Mouse (Mus musculus) thymus, postnatal 10 days (tissue): Measurements from ENCODE around the gene Cysltr2.

Source experiments
- DNase-seq, 2 experiments: peaks; one replicate each; pipeline ENCODE4 v3.0.0; 2021; ENCODE audit warnings: low spot score in 2 of 2

The Cysltr2 gene

DNA sequence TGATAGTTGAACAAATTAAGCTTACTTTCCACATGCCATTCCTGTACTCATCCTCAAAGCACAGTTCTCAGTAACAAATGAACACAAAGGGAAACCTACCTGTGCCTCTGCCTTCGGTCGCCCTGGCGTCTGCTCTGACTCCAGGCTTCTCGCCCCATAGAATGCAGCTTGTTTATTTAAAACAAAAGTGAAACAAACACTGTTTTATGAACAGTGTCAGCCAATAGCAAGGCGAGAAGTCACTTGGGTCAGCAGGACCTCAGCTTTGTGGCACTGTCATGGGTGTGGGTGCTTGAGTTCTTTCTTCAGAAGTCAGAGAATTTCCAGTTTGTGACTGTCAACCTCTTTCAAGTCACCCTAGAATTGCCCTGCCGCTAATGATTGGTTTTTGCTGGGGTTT is at the start of gene Cysltr2:
Gene Cysltr2, minus strand, starts transcription at position 178 of the 400 bp plus-strand sequence.
- DNase-seq, result no peak

DNA sequence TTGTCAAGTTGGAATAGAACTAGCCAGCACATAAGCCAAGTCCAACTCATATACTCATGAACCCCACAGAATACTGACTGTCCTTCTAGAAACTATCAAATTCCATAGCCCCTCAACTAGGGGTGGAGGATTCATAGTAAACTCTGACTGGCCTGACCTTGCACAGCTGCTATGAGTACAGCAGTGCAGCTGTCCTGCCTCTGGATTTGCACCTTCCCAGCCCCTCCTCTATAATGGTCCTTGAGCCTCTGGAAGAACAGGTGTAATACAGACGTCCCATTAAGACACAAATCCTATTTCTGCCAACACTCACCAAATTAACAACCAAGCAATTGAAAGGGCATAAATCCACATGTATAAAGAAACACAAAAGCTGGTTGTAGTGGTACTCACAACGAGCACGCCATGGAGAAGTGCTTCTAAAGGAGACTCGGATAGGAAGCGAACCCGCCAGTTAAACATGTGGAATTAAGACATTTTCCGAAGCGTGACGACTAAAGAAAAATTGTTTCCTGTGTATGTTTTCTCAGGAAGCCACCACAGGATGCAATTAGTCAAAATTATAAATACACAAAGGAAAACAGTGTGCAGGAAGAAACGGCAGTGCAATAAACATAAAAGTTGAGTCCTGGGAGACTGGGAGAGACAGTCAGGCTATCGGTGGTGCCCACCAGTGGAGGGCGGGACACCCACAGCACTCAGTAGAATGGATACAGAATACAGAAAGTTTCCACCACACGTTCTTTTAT is 46.1 kb upstream of the Cysltr2 start:
- DNase-seq, result no peak

DNA sequence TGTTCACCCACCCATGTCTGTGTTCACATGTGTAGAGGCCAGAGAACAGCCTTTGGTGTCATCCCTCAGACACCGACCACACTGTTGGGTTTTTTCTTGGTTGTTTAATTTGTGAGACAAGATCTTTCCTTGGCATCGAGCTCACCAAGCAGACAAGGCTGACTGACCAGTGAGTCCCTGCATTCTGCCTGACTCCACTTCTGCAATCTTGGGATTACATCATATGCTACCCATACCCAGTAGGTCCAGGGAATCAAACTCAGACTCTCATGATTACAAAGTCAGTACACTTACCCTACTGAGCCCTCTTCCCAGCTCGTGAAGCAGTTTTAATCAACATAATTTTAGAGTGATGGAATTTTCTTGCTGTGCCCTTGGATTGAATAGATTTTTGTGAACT is 44.0 kb upstream of the Cysltr2 start:
- DNase-seq, result no peak

DNA sequence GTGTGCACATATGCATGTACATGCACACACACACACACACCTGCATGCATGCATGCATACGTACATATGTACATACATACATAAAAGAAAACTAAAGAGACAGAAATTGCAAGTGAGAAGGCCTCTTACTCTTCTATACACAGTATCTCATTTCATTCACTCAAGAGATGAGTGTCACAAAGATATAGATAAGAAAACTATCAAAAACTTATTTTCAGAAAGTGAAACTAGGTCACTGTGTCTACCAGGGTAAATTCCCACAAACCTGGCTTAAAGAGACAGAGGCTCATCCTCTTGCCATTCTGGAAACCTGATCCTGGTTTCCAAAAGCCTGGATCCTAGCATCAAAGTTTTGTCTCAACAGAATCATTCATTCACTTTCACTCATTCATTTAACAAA is 39.3 kb upstream of the Cysltr2 start:
- no peak for DNase-seq

DNA sequence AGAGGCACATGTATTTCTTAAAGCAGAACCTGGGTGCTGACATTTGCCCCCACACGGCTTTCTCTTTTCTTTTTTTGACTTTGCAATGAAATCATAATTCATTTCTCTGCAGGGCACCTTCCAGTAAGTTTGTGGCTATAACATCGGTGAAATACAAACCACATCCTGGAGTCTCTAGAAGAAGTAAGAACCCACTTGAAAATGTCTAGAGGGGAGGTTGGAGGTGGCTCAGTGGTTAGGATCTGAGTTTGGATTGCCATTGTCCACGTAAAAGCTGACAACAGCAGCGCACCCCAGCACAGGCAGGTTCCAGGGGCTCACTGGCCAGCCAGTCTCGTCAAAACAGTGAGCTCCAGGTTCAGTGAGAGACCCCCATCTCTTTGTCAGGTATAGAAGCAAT is 38.8 kb upstream of the Cysltr2 start:
- peak in 1 of 2 experiments; percentile 28 for DNase-seq

DNA sequence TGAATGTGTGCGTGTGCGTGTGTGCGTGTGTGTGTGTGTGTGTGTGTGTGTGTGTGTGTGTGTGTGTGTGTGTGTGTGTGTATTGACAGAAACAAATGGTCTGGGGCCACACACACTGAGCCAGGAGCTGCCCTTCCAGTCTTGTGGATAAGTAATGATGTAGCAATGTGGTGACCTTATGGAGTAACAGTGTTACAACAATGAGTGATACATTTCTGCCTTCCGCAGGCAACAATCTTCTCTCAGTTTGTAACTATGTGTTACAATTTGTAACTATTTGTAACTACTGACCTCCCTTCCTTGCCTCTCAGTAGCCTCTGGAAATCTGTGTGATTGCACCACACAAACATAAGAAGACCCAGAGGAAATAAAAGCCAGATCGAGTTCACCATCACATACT is 38.3 kb upstream of the Cysltr2 start:
- no peak for DNase-seq

DNA sequence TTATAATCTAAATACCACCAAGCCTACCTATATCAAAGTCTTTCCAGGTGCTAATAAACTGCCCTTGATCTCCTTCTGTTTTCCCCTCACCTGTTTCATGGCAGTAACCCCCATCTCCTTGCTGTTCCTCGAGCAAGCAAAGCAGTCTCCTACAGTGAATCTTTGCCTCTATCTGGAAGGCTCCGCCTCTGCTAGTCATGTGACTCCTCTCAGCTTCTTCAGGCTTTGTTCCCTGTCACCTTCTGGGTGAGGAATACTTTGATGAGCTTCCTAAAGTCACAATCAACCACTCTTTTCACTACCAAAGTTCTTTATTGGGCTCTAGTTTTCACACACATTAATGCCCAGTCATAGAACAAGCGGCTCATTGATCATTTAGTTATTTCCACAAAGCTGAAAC is 37.5 kb upstream of the Cysltr2 start:
- no peak for DNase-seq

DNA sequence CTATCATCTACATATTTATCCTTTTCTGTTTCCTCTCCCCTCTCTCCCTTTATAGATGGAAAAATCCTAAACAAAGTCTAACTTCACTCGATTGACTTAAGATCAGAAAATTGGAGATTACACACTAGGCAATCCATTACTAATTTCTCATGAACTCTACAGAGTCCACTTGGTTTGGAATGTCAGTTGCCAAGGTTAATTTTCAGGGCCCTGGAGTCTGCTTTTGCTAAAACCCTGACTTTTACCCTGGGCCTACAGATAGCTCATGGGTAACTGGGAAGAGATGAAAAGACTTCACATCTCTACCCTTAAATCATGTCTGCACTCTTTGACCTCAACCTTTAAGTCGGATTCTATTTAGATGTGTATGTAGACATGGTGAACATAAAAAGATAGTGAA is 34.6 kb upstream of the Cysltr2 start:
- no peak for DNase-seq

DNA sequence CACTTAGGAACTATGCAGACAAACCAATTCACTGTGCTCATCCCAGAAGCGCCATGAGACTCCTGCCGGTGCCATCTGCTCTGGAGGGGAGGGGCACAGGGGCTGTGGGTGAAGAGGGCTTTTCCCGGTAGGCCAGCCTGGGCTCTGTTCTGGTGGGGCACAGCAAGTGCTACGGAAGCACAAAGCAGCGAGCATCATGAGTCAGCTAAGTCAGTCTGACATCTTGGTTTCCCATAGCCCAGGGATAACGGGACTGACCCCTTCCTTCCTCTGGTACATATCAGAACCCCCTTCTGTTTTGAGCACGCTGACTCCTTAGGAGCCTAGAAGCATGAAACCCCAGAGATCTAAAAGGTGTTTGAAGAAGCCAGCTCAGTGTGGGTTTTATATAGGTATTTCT is 15.5 kb upstream of the Cysltr2 start:
- DNase-seq, result no peak

DNA sequence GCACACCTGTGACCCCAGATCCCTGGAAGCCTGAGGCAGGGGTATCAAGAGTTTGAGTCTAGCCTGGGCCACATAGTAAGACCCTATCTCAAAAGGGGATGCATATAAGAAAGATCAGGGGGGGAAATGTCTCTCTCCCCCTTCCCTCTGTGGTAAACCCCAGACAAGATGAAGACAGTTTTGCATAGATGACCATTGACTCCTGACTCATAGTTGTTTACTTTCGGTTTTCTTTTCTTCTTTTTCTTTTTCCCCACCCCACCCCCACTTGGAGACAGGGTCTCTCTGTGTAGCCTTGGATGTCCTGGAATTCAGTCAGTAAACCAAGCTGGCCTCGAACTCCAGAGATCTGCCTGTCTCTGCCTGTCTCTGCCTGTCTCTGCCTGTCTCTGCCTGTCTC is 9.8 kb upstream of the Cysltr2 start:
- no peak for DNase-seq

DNA sequence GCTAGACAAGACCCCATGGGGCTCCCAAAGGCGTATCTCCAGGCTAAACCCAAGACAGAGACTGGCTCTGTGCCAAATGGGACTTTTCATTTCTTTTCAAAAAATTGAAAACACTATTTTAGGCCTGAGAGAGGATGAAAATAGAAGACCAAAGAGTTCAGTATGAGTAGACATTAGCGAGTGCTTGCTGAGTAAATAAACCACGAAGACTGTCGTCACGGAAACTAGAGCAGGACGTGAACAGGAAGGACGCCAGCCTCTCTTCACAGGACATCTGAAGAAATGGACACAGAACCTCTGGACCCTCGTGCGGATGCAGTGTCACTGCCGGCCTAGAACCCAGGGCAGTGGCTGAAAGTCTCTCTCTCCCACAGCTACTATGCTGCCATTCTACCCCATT is 8.8 kb upstream of the Cysltr2 start:
- no peak for DNase-seq

DNA sequence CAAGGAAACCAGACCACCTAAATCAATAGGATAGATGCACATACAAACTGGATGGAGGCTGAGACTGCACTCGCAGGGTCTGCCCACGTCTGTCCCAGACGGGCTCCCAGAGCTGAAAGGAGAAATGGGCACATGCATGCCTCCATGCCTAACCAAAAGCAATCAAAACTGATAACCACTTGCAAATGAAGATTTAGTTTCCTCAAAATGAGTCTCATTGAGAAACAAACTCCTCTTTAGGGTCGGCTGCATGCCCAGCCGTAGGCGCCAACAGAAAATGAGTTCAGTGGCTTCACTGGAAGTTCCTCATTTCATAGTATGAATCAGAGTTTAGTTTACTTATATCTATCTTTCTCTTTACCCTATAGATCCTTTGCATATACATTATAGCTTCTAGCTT is 7.9 kb upstream of the Cysltr2 start:
- DNase-seq, result no peak

DNA sequence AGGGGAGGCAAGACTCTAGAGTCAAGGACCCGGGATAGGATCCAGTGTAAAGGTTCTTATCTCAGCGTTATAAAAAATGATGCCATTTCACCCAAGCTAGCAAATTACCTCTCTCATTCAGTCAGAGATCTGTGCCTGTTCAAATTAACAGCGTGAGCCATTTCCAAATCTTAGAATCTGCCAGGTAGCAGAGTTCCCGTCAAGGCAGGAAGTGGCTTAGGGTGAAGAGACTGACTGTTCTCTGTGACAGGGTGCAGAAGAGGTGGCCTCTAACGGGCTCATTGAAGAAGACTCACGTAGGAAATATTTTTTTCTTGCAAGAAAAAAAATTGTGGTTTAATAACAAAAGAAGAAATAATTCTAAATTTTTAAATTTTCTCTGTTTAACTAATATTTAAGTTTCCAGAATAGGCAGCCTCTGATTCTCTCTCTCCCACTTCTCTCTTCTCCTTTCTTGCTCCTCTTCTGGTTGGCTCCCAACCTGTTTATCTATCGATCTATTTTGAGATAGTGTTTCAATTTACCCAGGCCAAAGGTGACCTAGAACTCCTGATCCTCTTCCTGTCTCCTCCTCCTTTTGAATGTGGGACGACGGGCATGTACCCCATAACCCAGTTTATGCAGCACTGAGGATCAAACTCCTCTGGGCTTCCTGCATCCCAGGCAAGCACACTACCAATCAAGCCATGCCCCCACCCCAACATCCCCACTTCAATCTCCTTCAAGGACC is 3.5 kb downstream of the Cysltr2 start:
- peak; percentile 12 to 43 for DNase-seq

DNA sequence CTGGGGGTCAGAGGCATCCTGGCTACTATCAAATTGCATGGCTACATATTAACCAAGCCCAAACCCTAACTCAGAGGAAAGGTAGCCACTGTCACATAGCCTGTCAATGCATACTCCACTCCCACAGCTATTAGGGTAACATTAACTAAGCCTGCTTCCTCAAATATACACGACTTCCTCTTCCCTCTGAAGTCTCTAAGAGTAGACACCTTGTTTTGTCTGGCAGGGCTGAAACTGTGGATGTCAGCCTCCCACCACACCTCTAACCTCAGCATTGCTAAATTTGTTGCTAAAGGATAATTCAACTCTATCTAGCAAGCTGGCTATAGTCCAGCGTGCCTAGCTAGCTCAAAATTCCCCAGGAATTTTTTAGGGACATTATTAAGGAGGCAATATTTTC is 7.2 kb downstream of the Cysltr2 start:
- no peak for DNase-seq

DNA sequence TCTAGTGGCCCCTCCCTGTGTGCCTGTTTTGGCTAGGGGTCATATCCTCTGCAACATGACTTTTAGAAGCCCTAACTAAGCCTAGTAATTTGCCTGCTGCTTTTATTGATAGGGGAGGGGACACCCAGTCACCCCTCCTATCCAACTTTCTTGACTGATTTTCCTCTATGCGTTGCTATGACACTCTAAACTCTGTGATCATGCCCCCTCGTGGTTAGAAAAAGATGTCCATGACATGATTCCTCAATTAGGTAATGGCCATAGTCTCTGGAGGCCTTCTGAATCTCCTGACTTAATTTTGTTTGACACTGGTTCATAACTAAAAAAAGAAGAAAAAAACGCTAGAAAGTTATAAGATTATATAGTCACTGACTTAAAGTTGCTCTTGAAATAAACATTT is 15.6 kb downstream of the Cysltr2 start:
- DNase-seq, result no peak

DNA sequence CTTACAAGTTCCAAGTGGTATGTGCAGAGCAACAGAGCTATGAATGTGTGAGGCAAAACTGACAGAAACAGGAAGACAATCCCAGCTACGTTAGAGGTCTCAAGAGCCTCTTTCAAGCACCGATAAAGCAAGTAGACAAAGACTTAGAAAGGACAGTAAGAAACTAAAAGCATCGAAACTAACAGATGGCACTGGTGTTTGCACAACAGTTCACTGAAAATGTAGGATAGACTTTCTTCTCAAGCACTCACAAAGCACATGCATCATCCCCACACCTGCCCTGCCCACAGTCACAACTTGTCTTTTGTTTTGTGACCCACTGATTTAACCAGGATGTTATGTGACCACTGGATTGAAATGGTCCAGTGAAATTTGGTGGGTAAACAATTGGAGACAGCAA is 17.7 kb downstream of the Cysltr2 start:
- no peak for DNase-seq

DNA sequence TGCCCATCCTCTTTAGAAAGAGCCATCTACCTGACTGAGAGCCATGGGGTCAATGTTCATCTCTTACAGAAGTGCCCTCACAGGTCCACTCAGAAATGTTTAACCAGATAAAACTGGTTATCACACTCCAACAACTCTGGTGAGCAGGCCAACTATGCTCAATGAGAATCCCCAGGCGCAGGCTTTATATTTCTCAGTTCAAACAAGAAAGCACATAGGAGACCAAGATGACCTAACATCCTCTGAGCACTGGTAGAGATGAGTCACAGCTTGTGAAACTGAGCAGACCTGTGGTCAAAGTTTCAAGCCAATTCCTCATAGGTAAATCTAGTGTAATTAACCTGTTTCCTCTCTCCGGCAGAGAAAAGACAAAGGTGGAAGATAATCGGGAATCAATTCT is 31.6 kb downstream of the Cysltr2 start:
- DNase-seq, result no peak

DNA sequence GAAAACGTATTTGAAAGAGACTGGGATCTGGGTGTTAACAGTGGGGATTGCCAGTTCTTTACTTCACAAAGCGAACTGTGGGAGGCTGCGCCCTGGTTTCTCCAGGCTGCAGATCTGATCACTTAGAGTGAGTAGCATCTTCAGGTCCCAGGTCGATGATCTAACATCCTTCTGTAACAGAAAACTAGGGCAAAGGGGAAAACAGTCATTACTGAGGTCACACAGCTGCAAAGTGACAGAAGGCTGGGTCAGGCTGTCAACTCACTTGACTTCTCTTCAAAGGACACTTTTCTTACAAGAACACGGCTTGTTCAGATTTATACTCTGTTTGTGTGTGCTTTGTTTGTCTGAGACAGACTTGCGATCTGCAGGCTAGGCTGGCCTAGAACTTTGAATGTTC is 33.5 kb downstream of the Cysltr2 start:
- peak; percentile 50 to 51 for DNase-seq

DNA sequence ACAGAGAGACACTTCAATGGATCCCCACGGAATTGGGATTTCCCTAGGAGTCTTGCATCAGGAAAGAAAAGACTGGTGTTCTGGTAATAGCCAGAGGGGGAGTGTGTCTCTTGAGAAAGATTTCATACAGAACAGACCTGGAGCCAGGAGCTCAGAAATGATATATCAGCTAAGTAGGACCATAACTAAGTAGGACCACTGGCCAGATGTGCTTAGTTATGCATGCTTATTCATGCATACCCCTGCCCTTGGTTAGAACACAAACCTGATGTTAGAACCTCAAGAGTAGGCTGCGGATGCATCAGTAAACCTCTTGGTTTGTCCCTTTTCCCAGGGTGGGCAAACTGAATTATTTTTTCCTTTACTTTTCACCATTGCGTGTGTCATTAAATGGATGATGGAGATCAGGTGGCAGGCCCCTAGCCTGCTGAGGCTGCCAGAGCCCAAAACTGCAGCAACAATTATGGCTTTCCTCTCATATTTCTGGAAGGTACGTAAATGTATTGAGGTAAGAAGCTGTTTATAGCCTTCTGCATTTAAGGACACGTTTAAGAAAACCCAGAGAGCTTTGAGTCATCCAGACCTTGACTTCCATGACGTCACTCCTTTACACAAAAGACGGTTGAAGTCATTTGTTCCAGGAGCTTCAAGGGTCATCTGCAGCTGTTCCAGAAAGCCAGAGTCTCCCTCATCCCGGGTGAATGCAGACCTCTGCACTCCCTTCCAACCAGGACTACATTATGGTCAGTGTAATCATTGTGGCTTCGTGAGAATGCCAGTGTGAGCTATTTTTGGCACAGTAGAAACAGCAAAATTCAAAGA is 35.0 kb downstream of the Cysltr2 start:
- no peak for DNase-seq

DNA sequence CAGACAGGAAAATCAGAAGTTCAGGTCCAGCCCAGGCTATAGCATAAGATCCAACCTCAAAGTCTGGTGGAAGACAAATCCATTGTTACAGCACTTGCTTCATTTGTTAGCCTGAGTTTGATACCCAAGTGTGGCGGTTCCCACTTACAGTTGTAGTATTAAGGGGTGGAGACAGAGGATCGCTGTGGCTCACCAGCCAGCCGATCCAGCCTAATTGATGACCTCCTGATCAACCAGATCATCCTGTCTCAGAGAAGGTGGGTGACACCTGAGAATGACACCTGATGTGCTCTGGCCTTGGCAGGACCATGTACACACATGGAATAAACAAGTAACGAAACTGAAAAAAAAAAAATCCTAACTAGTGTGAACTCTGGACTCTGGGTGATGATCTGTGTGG is 47.1 kb downstream of the Cysltr2 start:
- DNase-seq, result no peak

DNA sequence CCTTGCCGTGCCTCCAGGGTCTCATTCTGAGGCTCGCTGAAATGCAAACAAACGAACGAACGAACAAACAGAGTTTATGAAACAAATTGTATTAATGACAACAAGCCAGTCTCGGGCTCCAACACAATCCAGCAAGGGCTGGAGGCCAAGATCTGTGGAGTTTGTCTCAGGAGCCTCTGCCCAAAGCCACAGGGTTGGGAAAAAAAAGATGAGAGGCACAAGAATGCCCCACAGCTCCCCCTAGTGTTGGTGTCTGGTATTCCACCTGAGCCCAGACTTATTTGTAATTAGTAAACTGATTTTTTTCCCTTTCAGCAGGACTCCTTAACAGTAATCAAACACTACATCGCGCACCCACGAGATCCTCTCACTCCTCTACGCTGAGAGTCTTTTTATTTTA is 48.6 kb downstream of the Cysltr2 start:
- peak in 1 of 2 experiments; percentile 59 for DNase-seq

DNA sequence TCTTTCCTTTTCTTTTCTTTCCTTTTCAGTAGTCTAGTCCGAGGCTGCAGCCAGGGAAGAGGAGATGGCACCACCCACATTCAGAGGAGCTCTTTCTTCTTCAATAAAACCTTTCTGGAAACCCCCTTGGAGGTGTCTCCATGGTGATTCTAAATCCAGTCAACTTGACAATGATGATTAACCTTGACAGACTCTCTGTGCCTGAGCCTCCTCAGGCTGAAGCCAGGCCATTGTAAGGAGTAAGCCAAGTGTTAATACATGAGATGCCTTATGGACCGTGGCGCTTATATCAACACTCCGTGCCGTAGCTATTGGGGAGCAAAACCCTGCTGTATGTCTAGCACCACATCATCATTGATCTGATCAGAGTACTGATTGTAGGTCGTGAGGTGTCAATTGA is 50.8 kb downstream of the Cysltr2 start:
- DNase-seq, result no peak

DNA sequence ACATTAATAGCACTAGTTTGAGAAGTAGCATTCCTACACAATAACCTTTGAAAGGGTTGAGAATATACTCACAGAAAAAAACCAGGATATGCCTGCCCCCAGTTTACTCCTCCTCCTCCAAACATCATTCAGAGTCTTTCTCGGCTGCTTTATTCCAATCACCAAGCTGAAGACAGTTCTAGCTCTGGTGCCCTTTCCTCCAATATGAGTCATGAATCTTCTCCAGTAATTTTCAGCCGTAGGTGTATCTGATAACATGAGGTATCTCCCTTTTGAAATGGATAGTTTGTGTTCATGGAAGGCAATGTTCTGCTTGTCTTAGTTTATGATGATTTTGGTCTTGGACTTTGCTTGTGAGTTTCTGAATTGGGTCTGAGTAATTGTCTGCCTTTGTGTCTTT is 62.9 kb downstream of the Cysltr2 start:
- no peak for DNase-seq
